Mouse (Mus musculus): ENCODE measurements around the gene Cftr. TPM values are rescaled to one million over a fixed set of nuclear protein-coding genes. Genes with fewer than 3 reads are reported as not detected.

The Cftr gene
- not detected in 2 replicates for polyA plus RNA-seq (2012; ENCODE audit: low replicate concordance)

GRCm38 (mm10) chr6:18170311-18170922, at the start of gene Cftr:
Cftr (plus strand) TSS chr6:18170687.

Other genes starting within 250 kb of the Cftr start
- gene Wnt2, start 140.1 kb upstream of the Cftr start, polyA plus RNA-seq (2012; ENCODE audit: low replicate concordance): 0.10 TPM in 1 of 2 replicates, not detected in the other
- not detected in 2 replicates for gene Asz1, start 61.6 kb upstream of the Cftr start, polyA plus RNA-seq (2012; ENCODE audit: low replicate concordance)